Mouse (Mus musculus) inflammation-experienced regulatory T-cells (primary cell): ENCODE data around the gene Fzd9. TPM values are rescaled to one million over a fixed set of nuclear protein-coding genes. Genes with fewer than 3 reads are reported as not detected.

Experiments
- polyA plus RNA-seq, 2 experiments: library from polyadenylated mRNA; unstranded; fragments of 100-300 nt; shearing (Covaris generic); gene quantifications; one replicate each; pipeline ENCODE4 v1.2.1; 2017

Fzd9 gene
- polyA plus RNA-seq: under 1 TPM in 1 of 2 experiments, not detected in 1; 0.20 TPM

DNA sequence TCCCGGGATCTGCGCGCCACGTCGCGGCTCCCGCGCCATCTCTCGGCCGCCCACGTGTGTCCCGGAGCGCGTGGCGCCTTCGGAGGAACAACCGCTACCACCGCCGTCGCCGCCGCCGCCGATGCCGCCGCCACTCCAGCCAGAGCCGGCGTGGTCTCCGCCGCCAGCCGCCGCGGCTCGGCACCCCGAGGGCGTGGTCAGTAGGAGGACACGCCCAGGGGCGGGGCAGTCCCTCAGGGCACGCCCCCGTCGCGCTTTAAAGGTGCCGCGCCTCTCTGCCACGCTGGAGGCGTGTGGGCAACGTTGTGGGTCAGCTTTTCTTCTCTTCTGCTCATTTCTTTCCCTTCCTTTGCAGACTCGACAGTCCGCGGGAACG lies at the start of gene Fzd9:
Gene Fzd9, minus strand, starts transcription at position 152 of the 376 bp plus-strand sequence.

Other genes starting within 250 kb of the Fzd9 start
- gene Abhd11, start 242.1 kb downstream of the Fzd9 start, polyA plus RNA-seq: 10 to 100 TPM; 65.6 to 77.7 TPM
- 10 to 100 TPM; 17.8 to 18.6 TPM for gene Stx1a, start 227.7 kb downstream of the Fzd9 start, polyA plus RNA-seq
- 10 to 100 TPM; 15.5 to 16.3 TPM for gene Dnajc30, start 187.0 kb downstream of the Fzd9 start, polyA plus RNA-seq
- 100 to 1,000 TPM; 106 to 121 TPM for gene Bud23, start 186.3 kb downstream of the Fzd9 start, polyA plus RNA-seq
- gene Vps37d, start 173.0 kb downstream of the Fzd9 start, polyA plus RNA-seq: 1 to 10 TPM in 1 of 2 experiments, under 1 TPM in 1; 0.17 to 1.8 TPM
- 1 to 10 TPM in 1 of 2 experiments, under 1 TPM in 1; 0.34 to 1.3 TPM for gene Mlxipl, start 161.3 kb downstream of the Fzd9 start, polyA plus RNA-seq
- 10 to 100 TPM; 18.3 to 26.6 TPM for gene Tbl2, start 101.6 kb downstream of the Fzd9 start, polyA plus RNA-seq
- gene Bcl7b, start 82.9 kb downstream of the Fzd9 start, polyA plus RNA-seq: 100 to 1,000 TPM in 1 of 2 experiments, 10 to 100 TPM in 1; 79.4 to 103 TPM
- gene Baz1b, start 64.0 kb downstream of the Fzd9 start, polyA plus RNA-seq: 10 to 100 TPM; 47.8 to 58.8 TPM
- 1 to 10 TPM in 1 of 2 experiments, not detected in 1; 2.1 TPM for gene Fkbp6, start 98.8 kb upstream of the Fzd9 start, polyA plus RNA-seq
- gene Trim50, start 102.1 kb upstream of the Fzd9 start, polyA plus RNA-seq: under 1 TPM in 1 of 2 experiments, not detected in 1; 0.45 TPM
- 10 to 100 TPM; 38.8 to 54.6 TPM for gene Nsun5, start 118.7 kb upstream of the Fzd9 start, polyA plus RNA-seq
- gene Pom121, start 143.3 kb upstream of the Fzd9 start, polyA plus RNA-seq: 10 to 100 TPM; 29.2 to 36.8 TPM